Mouse (Mus musculus) forebrain, embryonic 12.5 days (tissue): ENCODE data around the gene Gm867. TPM values are rescaled to one million over a fixed set of nuclear protein-coding genes. Genes with fewer than 3 reads are reported as not detected.

Experiments
- ATAC-seq: fragments of 200-750 bp; cut with Nextera tagmentation; 2 replicates; pipeline ENCODE4 v1.8.0; 2017; ENCODE audit warnings: moderate TSS enrichment; ENCODE audit not compliant: low FRiP score
- H3K27ac ChIP-seq: fragments of 300-500 bp; sonication (generic); 2 replicates; pipeline ENCODE4 v1.5.1; 2016; ENCODE audit warnings: mild to moderate bottlenecking
- H3K27me3 ChIP-seq: fragments of 300-500 bp; sonication (generic); 2 replicates; pipeline ENCODE4 v1.6.1; 2016; ENCODE audit warnings: mild to moderate bottlenecking
- H3K36me3 ChIP-seq: fragments of 300-500 bp; sonication (generic); replicated peaks from 2 replicates; pipeline ENCODE4 v1.6.1; 2016; ENCODE audit warnings: mild to moderate bottlenecking
- H3K4me1 ChIP-seq: fragments of 300-500 bp; sonication (generic); 2 replicates; pipeline ENCODE4 v1.6.1; 2016
- H3K4me2 ChIP-seq: fragments of 300-500 bp; sonication (generic); 2 replicates; pipeline ENCODE4 v1.6.1; 2016; ENCODE audit warnings: mild to moderate bottlenecking, moderate library complexity
- H3K4me3 ChIP-seq: fragments of 300-500 bp; sonication (generic); replicated peaks from 2 replicates; pipeline ENCODE4 v1.5.1; 2016; ENCODE audit warnings: mild to moderate bottlenecking
- H3K9ac ChIP-seq: fragments of 300-500 bp; sonication (generic); 2 replicates; pipeline ENCODE4 v1.6.1; 2016; ENCODE audit warnings: mild to moderate bottlenecking
- H3K9me3 ChIP-seq: fragments of 300-500 bp; sonication (generic); 2 replicates; pipeline ENCODE4 v1.6.1; 2016
- WGBS: fragments of 180-500 bp; shearing (Covaris S2); methylation state at CpG from one replicate; pipeline ENCODE4 v1.1.7; 2016; 5-methylcytosine and 5-hydroxymethylcytosine counted together
- polyA plus RNA-seq: library from polyadenylated mRNA; unstranded; fragments of >200 nt; fragmentation: Nextera tagmentation; extraction: Ambion mirVana; gene quantifications from 2 replicates; pipeline ENCODE4 v1.2.1, GENCODE M21; 2016

Gene Gm867
- polyA plus RNA-seq: 0.46 TPM in 1 of 2 replicates, not detected in the other

DNA sequence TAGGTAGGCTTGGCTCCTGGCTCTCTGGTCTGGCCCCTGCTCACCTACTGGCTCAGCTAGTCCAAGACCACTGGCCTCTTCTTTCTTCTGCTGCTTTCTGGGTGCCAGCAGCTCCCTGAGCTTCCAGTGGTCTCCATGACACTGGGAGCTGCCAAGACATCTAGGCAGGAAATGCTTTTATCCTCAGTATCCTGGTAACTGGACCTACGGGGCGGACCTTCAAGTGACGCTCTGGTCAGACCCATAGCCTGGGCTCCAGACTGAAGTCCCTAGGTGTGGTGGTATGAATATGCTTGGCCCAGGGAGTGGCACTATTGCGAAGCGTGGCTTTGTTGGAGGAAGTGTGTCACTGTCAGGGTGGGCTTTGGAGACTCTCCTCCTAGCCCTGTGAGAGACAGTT, at the start of gene Gm867:
Gene Gm867 (minus strand): TSS at position 153 of the 400 bp plus-strand sequence.
- Histone ChIP-seq H3K9me3 (no peaks in the 10 kb centered on the region), H3K27ac (no peak within 1 kb of the TSS), H3K4me1 (peaks cover 25% of the 10 kb centered on the region), H3K9ac (no peak within 1 kb of the TSS), H3K4me2 (no peak within 1 kb of the TSS), H3K36me3 (no peaks in the 10 kb centered on the region), H3K4me3 (no peak within 1 kb of the TSS), H3K27me3 (peaks cover 45% of the 10 kb centered on the region)
- WGBS: 83% methylated on average over 5 of the region's 5 CpGs
- ATAC-seq: no peak

DNA sequence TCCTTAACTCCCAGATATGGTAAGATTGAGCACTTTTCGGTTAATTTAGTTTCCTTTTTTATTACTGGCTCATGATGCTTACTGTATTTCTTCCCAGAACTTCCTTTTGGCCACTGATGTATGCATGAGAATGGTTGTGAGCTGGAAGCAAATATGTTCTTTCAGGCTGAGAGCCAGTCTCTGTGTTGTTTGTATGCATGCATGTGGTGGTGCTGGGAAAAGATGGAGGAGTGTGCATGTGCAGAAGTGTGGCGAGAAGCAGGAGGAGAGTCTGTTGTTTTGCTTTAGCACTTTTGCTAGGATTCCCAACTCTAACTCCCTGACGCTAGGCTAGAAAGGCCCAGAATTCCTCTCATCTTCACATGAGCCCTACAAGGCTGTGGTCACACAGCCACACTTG, 39.0 kb upstream of the Gm867 start:
- 87% methylated on average over 3 of the region's 3 CpGs for WGBS
- no peaks in the 10 kb centered on the region for H3K27me3 ChIP-seq
- H3K27ac ChIP-seq: no peak overlapping the region
- no peak overlapping the region for H3K4me3 ChIP-seq
- no peak overlapping the region for H3K4me2 ChIP-seq
- no peak for ATAC-seq
- H3K9ac ChIP-seq: no peak overlapping the region
- H3K4me1 ChIP-seq: no peaks in the 10 kb centered on the region
- no peaks in the 10 kb centered on the region for H3K9me3 ChIP-seq
- no peaks in the 10 kb centered on the region for H3K36me3 ChIP-seq

DNA sequence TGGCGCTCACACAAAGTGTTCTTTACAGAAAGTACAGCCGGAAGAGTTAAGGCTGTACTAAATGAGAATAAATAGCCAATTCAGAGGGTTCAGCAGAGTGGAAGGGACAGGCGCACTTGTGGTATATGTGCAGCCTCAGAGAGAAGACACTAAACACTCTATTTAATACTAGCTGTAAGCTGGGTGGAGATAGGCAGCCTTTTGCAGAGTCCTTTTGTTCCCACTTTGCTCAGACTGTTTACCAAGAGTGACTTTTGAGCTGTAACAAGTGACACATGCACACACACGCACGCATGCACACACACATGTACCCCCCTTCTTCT, 38.3 kb upstream of the Gm867 start:
- no peak overlapping the region for H3K4me3 ChIP-seq
- no peaks in the 10 kb centered on the region for H3K36me3 ChIP-seq
- H3K9ac ChIP-seq: no peak overlapping the region
- no peaks in the 10 kb centered on the region for H3K9me3 ChIP-seq
- WGBS: 75% methylated on average over 5 of the region's 5 CpGs
- H3K4me1 ChIP-seq: no peaks in the 10 kb centered on the region
- no peak for ATAC-seq
- H3K27ac ChIP-seq: no peak overlapping the region
- no peaks in the 10 kb centered on the region for H3K27me3 ChIP-seq
- H3K4me2 ChIP-seq: no peak overlapping the region

DNA sequence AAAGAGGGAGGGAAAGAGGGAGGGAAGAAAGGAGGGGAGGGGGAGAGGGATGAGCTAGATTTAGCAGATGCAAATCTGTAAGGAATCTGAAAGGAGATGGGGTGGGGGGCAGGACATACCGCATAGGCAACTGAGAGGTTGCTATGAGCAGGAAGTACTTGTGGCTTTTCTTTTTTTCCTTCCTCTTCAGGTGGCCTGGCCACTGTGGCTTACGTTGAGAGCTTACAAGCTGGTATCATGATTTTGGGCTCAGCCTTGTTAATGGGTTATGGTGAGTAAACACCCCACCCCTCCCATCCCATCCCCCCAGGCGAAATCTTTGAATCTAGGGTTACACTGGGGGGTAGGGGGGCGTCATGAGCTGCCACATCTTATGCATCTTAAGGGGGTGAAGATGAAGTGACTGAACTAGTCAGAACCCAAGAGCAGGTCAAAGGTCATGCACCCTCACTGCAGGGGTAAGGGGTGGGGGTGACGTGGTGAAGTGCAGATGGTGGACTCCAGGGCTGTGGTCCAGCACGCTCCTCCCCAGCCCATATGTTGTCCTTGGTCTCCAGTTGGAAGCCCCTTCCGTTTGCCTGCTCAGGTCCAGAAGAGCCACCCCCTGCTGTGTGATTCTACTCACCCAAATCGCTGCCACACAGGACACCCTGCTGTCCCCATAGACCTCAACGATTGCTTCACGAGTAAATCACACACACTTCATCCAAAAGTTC, 37.8 kb upstream of the Gm867 start:
- H3K9me3 ChIP-seq: no peaks in the 10 kb centered on the region
- H3K36me3 ChIP-seq: no peaks in the 10 kb centered on the region
- no peak overlapping the region for H3K27ac ChIP-seq
- no peaks in the 10 kb centered on the region for H3K27me3 ChIP-seq
- H3K4me2 ChIP-seq: no peak overlapping the region
- H3K4me1 ChIP-seq: no peaks in the 10 kb centered on the region
- H3K9ac ChIP-seq: no peak overlapping the region
- no peak for ATAC-seq
- H3K4me3 ChIP-seq: no peak overlapping the region
- 48% methylated on average over 10 of the region's 10 CpGs for WGBS

DNA sequence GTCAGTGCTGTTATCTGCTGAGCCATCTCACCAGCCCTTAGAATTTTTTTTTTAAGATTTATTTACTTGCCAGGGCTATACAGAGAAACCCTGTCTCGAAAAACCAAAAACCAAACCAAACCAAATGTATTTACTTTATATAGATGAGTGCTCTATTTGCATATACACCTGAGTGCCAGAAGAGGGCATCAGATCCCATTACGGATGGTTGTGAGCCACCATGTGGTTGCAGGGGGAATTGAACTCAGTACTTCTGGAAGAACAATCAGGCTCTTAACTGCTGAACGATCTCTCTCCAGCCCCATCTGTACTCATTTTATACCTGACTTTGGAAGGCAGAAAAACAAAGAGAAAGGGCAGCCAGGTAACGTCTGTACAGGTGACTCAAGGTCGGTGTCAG, 34.7 kb upstream of the Gm867 start:
- Histone ChIP-seq H3K9ac (no peak overlapping the region), H3K4me3 (no peak overlapping the region), H3K4me2 (no peak overlapping the region), H3K4me1 (no peaks in the 10 kb centered on the region), H3K36me3 (no peaks in the 10 kb centered on the region), H3K9me3 (no peaks in the 10 kb centered on the region), H3K27me3 (no peaks in the 10 kb centered on the region), H3K27ac (no peak overlapping the region)
- no peak for ATAC-seq
- WGBS: 80% methylated on average over 5 of the region's 5 CpGs

DNA sequence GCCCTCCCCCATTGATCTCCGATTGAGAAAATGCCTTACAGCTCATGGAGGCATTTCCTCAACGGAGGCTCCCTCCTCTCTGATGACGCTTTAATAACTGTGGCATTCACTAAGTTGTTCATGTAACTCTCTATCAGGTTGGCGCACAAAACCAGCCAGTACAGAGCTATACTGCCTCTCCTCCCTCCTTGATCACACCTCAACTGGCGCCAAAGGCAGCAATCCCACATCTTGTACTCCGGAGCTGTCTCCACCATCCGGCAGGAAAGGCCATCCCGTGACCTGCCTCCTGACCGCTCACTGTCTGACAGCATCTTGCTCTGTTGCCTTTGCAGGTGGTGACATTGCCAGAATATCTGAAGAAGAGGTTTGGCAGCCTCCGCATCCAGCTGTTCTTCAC, 33.4 kb upstream of the Gm867 start:
- H3K4me1 ChIP-seq: no peaks in the 10 kb centered on the region
- ATAC-seq: no peak
- no peaks in the 10 kb centered on the region for H3K9me3 ChIP-seq
- H3K27ac ChIP-seq: no peak overlapping the region
- 92% methylated on average over 10 of the region's 10 CpGs for WGBS
- H3K9ac ChIP-seq: no peak overlapping the region
- no peaks in the 10 kb centered on the region for H3K27me3 ChIP-seq
- H3K4me2 ChIP-seq: no peak overlapping the region
- no peak overlapping the region for H3K4me3 ChIP-seq
- H3K36me3 ChIP-seq: no peaks in the 10 kb centered on the region

DNA sequence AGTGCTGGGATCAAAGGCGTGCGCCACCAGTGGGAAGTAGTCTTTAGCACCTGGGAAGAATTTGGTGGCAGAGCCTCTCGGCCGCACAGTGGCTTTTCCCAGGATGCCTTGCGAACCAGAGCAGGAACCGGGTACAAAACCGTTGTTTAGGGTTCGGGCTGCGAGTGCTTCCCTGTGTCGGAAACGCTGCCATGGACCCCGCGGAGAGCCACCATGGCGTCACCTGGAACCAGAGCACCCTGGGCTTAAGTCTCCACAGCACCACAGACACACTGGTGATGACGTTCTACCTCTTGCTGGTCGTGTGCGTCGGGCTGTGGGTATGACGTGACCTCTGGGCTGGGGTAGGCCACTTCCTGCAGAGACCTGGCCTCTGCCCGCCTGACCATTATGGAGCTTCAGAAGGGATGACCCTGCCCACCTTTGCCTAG, 13.9 kb upstream of the Gm867 start, which contains the start of gene Gm5134:
Gene Gm5134 (plus strand): TSS at position 134 of the 431 bp plus-strand sequence.
- 34% methylated on average over 20 of the region's 20 CpGs for WGBS
- Histone ChIP-seq H3K4me3 (0 out of 2 replicates have a peak within 1 kb of the TSS, but pooled peaks have one; percentile 2), H3K27me3 (peaks cover 18% of the 10 kb centered on the region), H3K4me2 (peak within 1 kb of the TSS; percentile 35), H3K9me3 (no peaks in the 10 kb centered on the region), H3K9ac (no peak within 1 kb of the TSS), H3K27ac (no peak within 1 kb of the TSS), H3K36me3 (no peaks in the 10 kb centered on the region), H3K4me1 (peaks cover 10% of the 10 kb centered on the region; the same call in 1 of the 2 replicates)
- ATAC-seq: no peak

DNA sequence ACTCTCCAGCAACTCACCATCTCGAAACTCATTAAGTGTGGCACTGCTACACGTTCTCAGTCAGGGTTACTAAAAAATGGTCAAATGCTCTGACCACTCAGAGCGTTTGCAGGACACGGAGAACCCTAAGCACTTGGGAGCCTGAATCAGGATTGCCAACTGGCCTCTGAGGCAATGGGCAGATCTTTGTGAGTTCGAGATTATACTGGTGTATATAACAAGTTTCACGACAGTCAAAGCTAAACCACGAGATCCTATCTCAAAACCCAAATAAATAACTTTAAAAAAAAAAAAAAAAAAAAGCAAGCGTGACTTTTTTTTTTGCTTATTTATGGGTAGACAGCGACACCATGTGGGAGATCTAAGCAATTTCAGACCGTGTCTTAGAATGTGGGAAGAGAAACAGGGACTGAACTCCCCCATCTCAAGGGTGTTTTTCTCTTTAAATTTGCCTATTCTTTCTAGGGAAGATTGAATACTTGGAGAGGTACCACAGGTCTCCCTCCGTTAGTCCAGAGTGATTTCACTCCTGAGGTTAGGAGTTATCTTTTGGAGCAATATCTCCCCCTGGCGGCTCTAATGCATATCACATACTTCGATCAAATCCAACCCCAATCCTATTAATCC, 11.1 kb upstream of the Gm867 start:
- H3K9me3 ChIP-seq: no peaks in the 10 kb centered on the region
- H3K36me3 ChIP-seq: no peaks in the 10 kb centered on the region
- 6% methylated on average over 13 of the region's 13 CpGs for WGBS
- H3K27me3 ChIP-seq: peaks cover 26% of the 10 kb centered on the region
- no peak overlapping the region for H3K27ac ChIP-seq
- peaks cover 10% of the 10 kb centered on the region; the same call in 1 of the 2 replicates for H3K4me1 ChIP-seq
- peak overlapping the region; percentile 44 for H3K4me3 ChIP-seq
- peak overlapping the region; percentile 88 for H3K4me2 ChIP-seq
- ATAC-seq: 0 out of 2 replicates have a peak, but pooled peaks have one; percentile 10
- peak overlapping the region; percentile 59; the same call in 1 of the 2 replicates for H3K9ac ChIP-seq

DNA sequence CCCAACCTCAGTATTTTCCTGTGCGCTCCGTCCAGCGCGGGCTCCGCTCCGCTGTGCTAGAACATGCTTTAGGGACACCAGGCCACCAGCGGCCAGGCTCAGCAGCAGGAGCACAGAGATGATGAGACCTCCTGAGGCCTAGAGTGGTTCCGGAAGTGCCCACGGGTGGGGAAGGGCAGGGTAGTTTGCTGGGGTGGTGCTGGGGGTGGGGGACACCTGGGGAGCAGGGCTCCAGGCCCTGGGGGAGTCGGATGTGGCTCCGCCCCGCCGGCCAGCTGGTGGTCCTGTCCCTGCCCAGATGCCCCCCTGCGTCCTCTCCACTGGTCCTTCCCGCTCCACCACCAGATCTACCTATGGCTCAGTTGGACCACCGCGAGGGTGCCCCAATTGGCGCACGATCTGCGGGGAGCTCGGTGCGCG, 10.3 kb upstream of the Gm867 start:
- no peaks in the 10 kb centered on the region for H3K36me3 ChIP-seq
- peak overlapping the region; percentile 88 for H3K4me2 ChIP-seq
- H3K27me3 ChIP-seq: peaks cover 26% of the 10 kb centered on the region
- peak overlapping the region; percentile 59 for H3K9ac ChIP-seq
- no peaks in the 10 kb centered on the region for H3K9me3 ChIP-seq
- H3K4me3 ChIP-seq: peak overlapping the region; percentile 44
- ATAC-seq: peak; percentile 75
- peaks cover 10% of the 10 kb centered on the region; the same call in 1 of the 2 replicates for H3K4me1 ChIP-seq
- no peak overlapping the region for H3K27ac ChIP-seq
- WGBS: 3% methylated on average over 23 of the region's 23 CpGs

DNA sequence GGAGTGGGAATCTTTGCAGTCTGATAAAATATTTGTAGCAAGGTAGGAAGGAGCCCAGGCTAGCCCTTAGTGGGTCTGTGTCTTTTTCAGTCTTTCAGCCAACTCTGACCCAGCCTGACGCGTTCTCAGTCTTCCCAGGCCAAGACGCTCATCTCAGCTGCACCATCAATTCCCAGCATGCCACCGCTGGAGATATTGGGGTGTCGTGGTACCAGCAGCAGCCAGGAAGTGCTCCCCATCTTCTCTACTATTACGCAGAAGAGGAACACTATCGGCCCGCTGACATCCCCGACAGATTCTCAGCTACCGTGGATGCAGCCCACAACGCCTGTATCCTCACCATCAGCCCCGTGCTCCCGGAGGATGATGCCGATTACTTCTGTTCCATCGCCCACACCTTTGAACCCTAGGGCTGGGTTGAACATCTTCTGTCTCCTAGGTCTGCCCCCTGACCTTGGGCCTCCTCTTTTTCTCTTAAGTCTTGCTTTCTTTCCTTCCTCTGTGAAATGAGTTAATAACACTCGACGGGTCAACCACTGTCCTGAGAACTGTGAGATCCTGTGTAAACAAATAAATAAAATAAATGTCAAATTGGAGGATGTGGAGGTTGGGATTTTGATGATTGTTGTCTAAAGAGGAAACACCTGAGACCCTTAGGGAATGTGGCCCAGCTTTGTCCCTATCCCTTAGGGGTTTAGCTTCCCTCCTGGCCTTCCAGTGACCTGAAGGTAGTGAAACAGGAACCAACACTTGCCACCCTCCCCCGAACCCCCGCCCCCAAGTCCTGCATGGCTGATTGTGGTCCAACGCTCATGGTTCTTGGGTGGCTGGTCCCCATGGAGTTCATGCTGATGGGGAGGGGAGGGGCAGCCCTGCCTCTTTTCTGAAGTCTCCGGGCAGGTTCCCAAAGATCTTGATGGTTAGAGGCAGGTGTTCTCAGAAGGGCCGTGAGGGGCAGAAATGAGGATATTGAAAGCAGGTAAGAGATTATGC, 8.9 kb upstream of the Gm867 start:
- Histone ChIP-seq H3K27me3 (peaks cover 26% of the 10 kb centered on the region), H3K9ac (no peak overlapping the region), H3K27ac (no peak overlapping the region), H3K4me1 (peaks cover 12% of the 10 kb centered on the region), H3K4me2 (no peak overlapping the region), H3K36me3 (no peaks in the 10 kb centered on the region), H3K9me3 (no peaks in the 10 kb centered on the region), H3K4me3 (no peak overlapping the region)
- ATAC-seq: no peak
- 84% methylated on average over 22 of the region's 22 CpGs for WGBS

DNA sequence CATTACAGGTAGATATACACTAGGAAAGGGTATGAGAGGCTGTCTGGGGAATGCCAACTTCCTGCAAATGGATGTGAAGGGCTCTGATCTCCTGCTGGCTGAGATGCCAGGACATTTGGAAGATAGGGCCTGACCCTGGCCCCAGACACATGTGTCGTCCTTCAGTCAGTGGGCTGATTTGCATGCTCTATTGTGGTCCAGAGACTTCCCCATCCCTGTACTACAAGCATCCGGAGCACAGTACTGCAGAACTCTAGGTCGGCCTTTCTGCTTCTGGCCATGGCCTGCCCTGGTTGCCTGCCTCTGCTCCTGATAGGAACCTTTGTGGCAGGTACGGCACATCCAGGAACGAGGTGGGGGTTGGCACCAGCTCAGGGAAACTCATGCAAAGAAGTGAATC, 7.6 kb upstream of the Gm867 start:
- H3K4me1 ChIP-seq: peaks cover 20% of the 10 kb centered on the region
- no peak overlapping the region for H3K4me2 ChIP-seq
- no peaks in the 10 kb centered on the region for H3K9me3 ChIP-seq
- H3K9ac ChIP-seq: no peak overlapping the region
- H3K27me3 ChIP-seq: peaks cover 31% of the 10 kb centered on the region
- no peak overlapping the region for H3K27ac ChIP-seq
- H3K36me3 ChIP-seq: no peaks in the 10 kb centered on the region
- no peak for ATAC-seq
- 78% methylated on average over 5 of the region's 5 CpGs for WGBS
- no peak overlapping the region for H3K4me3 ChIP-seq

DNA sequence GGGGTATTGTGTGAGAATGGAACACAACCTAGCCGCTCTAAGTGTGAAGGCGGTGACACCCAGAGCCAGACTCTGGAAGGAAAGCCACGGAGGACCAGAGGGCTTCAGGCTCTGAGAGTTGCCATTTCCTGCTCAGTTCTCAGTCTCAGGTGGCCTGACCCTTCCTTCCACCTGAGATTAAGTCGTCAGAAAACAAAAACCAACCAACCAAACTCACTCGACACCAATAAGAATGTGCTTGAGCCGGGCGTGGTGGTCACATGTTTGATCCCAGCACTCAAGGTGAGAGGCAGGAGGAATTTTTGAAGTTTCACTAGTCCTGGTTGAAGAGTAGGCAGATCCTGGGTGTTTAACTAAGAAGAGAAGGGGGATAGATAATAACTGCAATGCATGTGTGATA, 5.4 kb upstream of the Gm867 start:
- no peak overlapping the region for H3K27ac ChIP-seq
- peaks cover 33% of the 10 kb centered on the region for H3K27me3 ChIP-seq
- peaks cover 17% of the 10 kb centered on the region for H3K4me1 ChIP-seq
- 86% methylated on average over 7 of the region's 7 CpGs for WGBS
- H3K36me3 ChIP-seq: no peaks in the 10 kb centered on the region
- no peaks in the 10 kb centered on the region for H3K9me3 ChIP-seq
- no peak overlapping the region for H3K9ac ChIP-seq
- H3K4me2 ChIP-seq: no peak overlapping the region
- H3K4me3 ChIP-seq: no peak overlapping the region
- ATAC-seq: no peak
